Mouse (Mus musculus): ENCODE measurements around the gene Tbc1d8b. TPM values are rescaled to one million over a fixed set of nuclear protein-coding genes. Genes with fewer than 3 reads are reported as not detected.

The Tbc1d8b gene
- polyA plus RNA-seq, 1 experiment from 2014 or later, result 4.2 TPM

- Histone ChIP-seq H3K27ac (no peak within 1 kb of the TSS), H3K4me2 (no peak within 1 kb of the TSS), H3K4me1 (peaks cover 6% of the 10 kb centered on the region; the same call in 1 of the 2 replicates), H3K27me3 (no peaks in the 10 kb centered on the region), H3K9ac (no peak within 1 kb of the TSS), H3K4me3 (no peak within 1 kb of the TSS), H3K36me3 (no peaks in the 10 kb centered on the region), H3K9me3 (no peaks in the 10 kb centered on the region)
- WGBS, result 65% methylated on average over 6 of the region's 6 CpGs
- ATAC-seq (ENCODE audit: borderline replicate concordance, extremely low read depth, low FRiP score, low TSS enrichment), result no peak
These were observed 97.7 kb downstream of the Tbc1d8b start, which contains the start of gene Ripply1 for GRCm38 (mm10) chrX:139782278-139783044. Gene Ripply1, minus strand, starts transcription at chrX:139782353.

GRCm38 (mm10) chrX:139783045-139783422 lies 98.2 kb downstream of the Tbc1d8b start:
- Histone ChIP-seq H3K4me2 (no peak overlapping the region), H3K27me3 (no peaks in the 10 kb centered on the region), H3K4me1 (peaks cover 6% of the 10 kb centered on the region; the same call in 1 of the 2 replicates), H3K9me3 (no peaks in the 10 kb centered on the region), H3K36me3 (no peaks in the 10 kb centered on the region), H3K9ac (no peak overlapping the region), H3K27ac (no peak overlapping the region), H3K4me3 (no peak overlapping the region)
- ATAC-seq (ENCODE audit: borderline replicate concordance, extremely low read depth, low FRiP score, low TSS enrichment), result no peak
- WGBS, result 67% methylated on average over 3 of the region's 3 CpGs

- whole genome bisulfite sequencing, result 11% methylated on average over 1 of the region's 1 CpGs
- no peak overlapping the region for H3K4me3 ChIP-seq
These were observed 101.0 kb downstream of the Tbc1d8b start for GRCm38 (mm10) chrX:139785764-139786163.

GRCm38 (mm10) chrX:139794072-139794845 lies 109.5 kb downstream of the Tbc1d8b start:
- no peak overlapping the region for H3K9ac ChIP-seq
- H3K4me2 ChIP-seq, result no peak overlapping the region
- H3K27me3 ChIP-seq, result no peaks in the 10 kb centered on the region
- no peaks in the 10 kb centered on the region for H3K36me3 ChIP-seq
- ATAC-seq (ENCODE audit: borderline replicate concordance, extremely low read depth, low FRiP score, low TSS enrichment), result no peak
- H3K4me1 ChIP-seq, result no peaks in the 10 kb centered on the region
- no peaks in the 10 kb centered on the region for H3K9me3 ChIP-seq
- no peak overlapping the region for H3K4me3 ChIP-seq
- 64% methylated on average over 7 of the region's 7 CpGs for WGBS
- no peak overlapping the region for H3K27ac ChIP-seq

More at GRCm38 (mm10) chrX:139785764-139786163, 101.0 kb downstream of the Tbc1d8b start:
- H3K4me2 ChIP-seq, result no peak overlapping the region
- H3K36me3 ChIP-seq, result no peaks in the 10 kb centered on the region
- no peak overlapping the region for H3K9ac ChIP-seq
- peak overlapping the region; percentile 24; the same call in 1 of the 2 replicates for H3K27ac ChIP-seq
- H3K27me3 ChIP-seq, result no peaks in the 10 kb centered on the region
- peak; percentile 81 for ATAC-seq (ENCODE audit: borderline replicate concordance, extremely low read depth, low FRiP score, low TSS enrichment)
- H3K9me3 ChIP-seq, result no peaks in the 10 kb centered on the region
- H3K4me1 ChIP-seq, result peaks cover 2% of the 10 kb centered on the region; the same call in 1 of the 2 replicates

GRCm38 (mm10) chrX:139796037-139796436 lies 111.2 kb downstream of the Tbc1d8b start:
- Histone ChIP-seq H3K4me2 (no peak overlapping the region), H3K36me3 (no peaks in the 10 kb centered on the region), H3K4me1 (no peaks in the 10 kb centered on the region), H3K4me3 (no peak overlapping the region), H3K9ac (no peak overlapping the region), H3K9me3 (no peaks in the 10 kb centered on the region), H3K27me3 (no peaks in the 10 kb centered on the region), H3K27ac (no peak overlapping the region)
- no peak for ATAC-seq (ENCODE audit: borderline replicate concordance, extremely low read depth, low FRiP score, low TSS enrichment)
- 91% methylated on average over 6 of the region's 6 CpGs for WGBS

- Histone ChIP-seq H3K9ac (no peak overlapping the region), H3K9me3 (no peaks in the 10 kb centered on the region), H3K4me3 (no peak overlapping the region), H3K27me3 (no peaks in the 10 kb centered on the region), H3K4me2 (no peak overlapping the region), H3K4me1 (no peaks in the 10 kb centered on the region), H3K36me3 (no peaks in the 10 kb centered on the region), H3K27ac (no peak overlapping the region)
- 56% methylated on average over 9 of the region's 9 CpGs for WGBS
- no peak for ATAC-seq (ENCODE audit: borderline replicate concordance, extremely low read depth, low FRiP score, low TSS enrichment)
These were observed 113.1 kb downstream of the Tbc1d8b start for GRCm38 (mm10) chrX:139797875-139798274.

GRCm38 (mm10) chrX:139799953-139800352 lies 115.2 kb downstream of the Tbc1d8b start:
- no peak for ATAC-seq (ENCODE audit: borderline replicate concordance, extremely low read depth, low FRiP score, low TSS enrichment)
- Histone ChIP-seq H3K27ac (no peak overlapping the region), H3K9me3 (no peaks in the 10 kb centered on the region), H3K27me3 (no peaks in the 10 kb centered on the region), H3K36me3 (no peaks in the 10 kb centered on the region), H3K4me2 (no peak overlapping the region), H3K4me1 (no peaks in the 10 kb centered on the region), H3K9ac (no peak overlapping the region), H3K4me3 (no peak overlapping the region)
- WGBS, result 71% methylated on average over 3 of the region's 3 CpGs

- H3K4me2 ChIP-seq, result no peak within 1 kb of the TSS
- no peak within 1 kb of the TSS for H3K4me3 ChIP-seq
- H3K9ac ChIP-seq, result no peak within 1 kb of the TSS
- 58% methylated on average over 8 of the region's 8 CpGs for WGBS
- no peaks in the 10 kb centered on the region for H3K4me1 ChIP-seq
- H3K27ac ChIP-seq, result no peak within 1 kb of the TSS
- H3K9me3 ChIP-seq, result no peaks in the 10 kb centered on the region
- no peaks in the 10 kb centered on the region for H3K27me3 ChIP-seq
- no peaks in the 10 kb centered on the region for H3K36me3 ChIP-seq
- ATAC-seq (ENCODE audit: borderline replicate concordance, extremely low read depth, low FRiP score, low TSS enrichment), result no peak
These were observed 115.6 kb downstream of the Tbc1d8b start, which contains the start of gene Cldn2 for GRCm38 (mm10) chrX:139800406-139800878. Gene Cldn2, plus strand, starts transcription at chrX:139800828.

Other genes with a start within 250 kb of the Tbc1d8b start
- gene D330045A20Rik, start 204.6 kb upstream of the Tbc1d8b start, polyA plus RNA-seq (2015; fragmentation: Nextera tagmentation; extraction: Ambion mirVana), result 1.1 and 1.2 TPM in 2 replicates
- 4.8 and 5.2 TPM in 2 replicates for gene Rnf128, start 121.7 kb upstream of the Tbc1d8b start, polyA plus RNA-seq (2015; fragmentation: Nextera tagmentation; extraction: Ambion mirVana)
- 0.34 TPM in 1 of 2 replicates, not detected in the other for gene Gm15013, start 29.5 kb downstream of the Tbc1d8b start, polyA plus RNA-seq (2015; fragmentation: Nextera tagmentation; extraction: Ambion mirVana)
- gene Ripply1, start 97.4 kb downstream of the Tbc1d8b start, polyA plus RNA-seq (2015; fragmentation: Nextera tagmentation; extraction: Ambion mirVana), result not detected in 2 replicates
- 0.16 and 0.50 TPM in 2 replicates for gene Cldn2, start 115.8 kb downstream of the Tbc1d8b start, polyA plus RNA-seq (2015; fragmentation: Nextera tagmentation; extraction: Ambion mirVana)
- gene Morc4, start 186.7 kb downstream of the Tbc1d8b start, polyA plus RNA-seq (2015; fragmentation: Nextera tagmentation; extraction: Ambion mirVana), result 16.1 and 16.3 TPM in 2 replicates

Data from lung, embryonic 15.5 days (tissue).